Mouse (Mus musculus) CH12.LX (cell line): ENCODE data around the gene Cfap97d2. TPM values are rescaled to one million over a fixed set of nuclear protein-coding genes. Genes with fewer than 3 reads are reported as not detected.

Source experiments
- DNase-seq: peaks from one replicate; pipeline ENCODE4 v3.0.0-alpha.2; 2013; ENCODE audit errors: extremely low read depth
- H3K27ac ChIP-seq: 2 replicates; pipeline ENCODE4 v1.5.1; 2012; ENCODE audit warnings: low read depth, mild to moderate bottlenecking, control low read depth, moderate library complexity; ENCODE audit not compliant: insufficient read depth
- H3K27me3 ChIP-seq: replicated peaks from 2 replicates; pipeline ENCODE3; 2012; ENCODE audit warnings: inconsistent platforms
- H3K36me3 ChIP-seq, 2 experiments: replicated peaks in 1 of 2; 2 replicates each; pipeline versions ENCODE3 to v1.6.1; 2012; ENCODE audit warnings: inconsistent platforms in 1 of 2, low read length in 1 of 2, mild to moderate bottlenecking in 1 of 2, mixed read lengths in 1 of 2, moderate library complexity in 1 of 2; ENCODE audit not compliant: control insufficient read depth in 1 of 2, insufficient read depth in 1 of 2
- H3K4me1 ChIP-seq, 2 experiments: 2 replicates each; pipeline ENCODE4 v1.6.1; 2012; ENCODE audit warnings: inconsistent platforms in 1 of 2, moderate library complexity in 1 of 2; ENCODE audit not compliant: insufficient read depth in 2 of 2, control insufficient read depth in 1 of 2
- H3K4me2 ChIP-seq: 2 replicates; pipeline ENCODE4 v1.6.1; 2012; ENCODE audit warnings: low read depth, mild to moderate bottlenecking, control low read depth; ENCODE audit not compliant: poor library complexity, insufficient read depth, severe bottlenecking
- H3K4me3 ChIP-seq, 3 experiments: fragments of 150-350 bp in 1 of 3; sonication (generic) in 1 of 3; replicated peaks in 1 of 3; 2 replicates each; pipeline versions ENCODE3 to v1.5.1; 2011 to 2012; ENCODE audit warnings: low read depth in 2 of 3, low read length in 2 of 3, mild to moderate bottlenecking in 2 of 3, moderate library complexity in 2 of 3, control low read depth in 1 of 3, improper control_type of control experiment in 1 of 3, inconsistent platforms in 1 of 3, mixed read lengths in 1 of 3; ENCODE audit not compliant: poor library complexity in 1 of 3
- H3K79me2 ChIP-seq: replicated peaks from 2 replicates; pipeline ENCODE4 v1.6.1; 2012; ENCODE audit warnings: mild to moderate bottlenecking, moderate library complexity; ENCODE audit not compliant: control insufficient read depth, poor library complexity, insufficient read depth, severe bottlenecking; ENCODE audit errors: extremely low read depth
- H3K9ac ChIP-seq: 2 replicates; pipeline ENCODE4 v1.6.1; 2012; ENCODE audit warnings: low read depth, mild to moderate bottlenecking, control low read depth, moderate library complexity; ENCODE audit not compliant: insufficient read depth
- H3K9me3 ChIP-seq: replicated peaks from 2 replicates; pipeline ENCODE3; 2012; ENCODE audit warnings: low read length, inconsistent platforms, mixed read lengths
- BHLHE40 ChIP-seq: IDR thresholded peaks from 2 replicates; pipeline ENCODE4 v1.6.1; 2011; ENCODE audit warnings: mild to moderate bottlenecking, low read depth, low read length, improper control_type of control experiment
- CHD1 ChIP-seq: IDR thresholded peaks from 2 replicates; pipeline ENCODE4 v1.6.1; 2012; ENCODE audit warnings: low read depth, low read length, improper control_type of control experiment, inconsistent platforms
- CHD2 ChIP-seq: IDR thresholded peaks from 2 replicates; pipeline ENCODE4 v1.6.1; 2011; ENCODE audit warnings: low read length, improper control_type of control experiment
- CTCF ChIP-seq, 2 experiments: IDR thresholded peaks in 1 of 2; conservative IDR thresholded peaks in 1 of 2; 2 replicates each; pipeline ENCODE4 v1.5.1; 2011 to 2012; ENCODE audit warnings: low read depth in 2 of 2, low read length in 2 of 2, improper control_type of control experiment in 1 of 2, inconsistent platforms in 1 of 2, mild to moderate bottlenecking in 1 of 2, moderate library complexity in 1 of 2
- GABPA ChIP-seq: IDR thresholded peaks from 2 replicates; pipeline ENCODE4 v1.6.1; 2012; ENCODE audit warnings: low read depth, low read length, improper control_type of control experiment, inconsistent platforms; ENCODE audit not compliant: insufficient replicate concordance
- HCFC1 ChIP-seq: IDR thresholded peaks from 2 replicates; pipeline ENCODE4 v1.6.1; 2012; ENCODE audit warnings: low read depth, mild to moderate bottlenecking, inconsistent platforms, low read length, improper control_type of control experiment
- IRF4 ChIP-seq: IDR thresholded peaks from 2 replicates; pipeline ENCODE4 v1.6.1; 2014; ENCODE audit warnings: low read depth, mild to moderate bottlenecking, inconsistent platforms, low read length, improper control_type of control experiment
- JUND ChIP-seq: conservative IDR thresholded peaks from 2 replicates; pipeline ENCODE4 v1.6.1; 2011; ENCODE audit warnings: low read depth, low read length, improper control_type of control experiment
- KAT2A ChIP-seq: IDR thresholded peaks from 2 replicates; pipeline ENCODE4 v1.6.1; 2012; ENCODE audit warnings: low read length, improper control_type of control experiment, inconsistent platforms; ENCODE audit not compliant: insufficient replicate concordance
- MAX ChIP-seq: IDR thresholded peaks from 2 replicates; pipeline ENCODE4 v1.6.1; 2011; ENCODE audit warnings: low read length, improper control_type of control experiment
- MAZ ChIP-seq: IDR thresholded peaks from 2 replicates; pipeline ENCODE4 v1.6.1; 2012; ENCODE audit warnings: low read depth, mild to moderate bottlenecking, inconsistent platforms, low read length, improper control_type of control experiment, moderate library complexity
- MXI1 ChIP-seq: IDR thresholded peaks from 2 replicates; pipeline ENCODE4 v1.6.1; 2011; ENCODE audit warnings: mild to moderate bottlenecking, low read depth, low read length, improper control_type of control experiment
- MYC ChIP-seq: IDR thresholded peaks from 2 replicates; pipeline ENCODE4 v1.6.1; 2011; ENCODE audit warnings: low read depth, mild to moderate bottlenecking, improper control_type of control experiment, low read length
- NELFE ChIP-seq: IDR thresholded peaks from 2 replicates; pipeline ENCODE4 v1.6.1; 2011; ENCODE audit warnings: low read depth, low read length, improper control_type of control experiment
- NRF1 ChIP-seq: IDR thresholded peaks from 2 replicates; pipeline ENCODE4 v1.6.1; 2014; ENCODE audit warnings: low read depth, mild to moderate bottlenecking, inconsistent platforms, low read length, improper control_type of control experiment, moderate library complexity
- PAX5 ChIP-seq: IDR thresholded peaks from 2 replicates; pipeline ENCODE4 v1.6.1; 2012; ENCODE audit warnings: low read length, inconsistent platforms, mixed read lengths
- RAD21 ChIP-seq: IDR thresholded peaks from 2 replicates; pipeline ENCODE4 v1.6.1; 2011; ENCODE audit warnings: low read depth, mild to moderate bottlenecking, low read length, improper control_type of control experiment, moderate library complexity
- RCOR1 ChIP-seq: conservative IDR thresholded peaks from 2 replicates; pipeline ENCODE4 v1.6.1; 2012; ENCODE audit warnings: low read depth, mild to moderate bottlenecking, inconsistent platforms, low read length, improper control_type of control experiment
- SMC3 ChIP-seq: IDR thresholded peaks from 2 replicates; pipeline ENCODE4 v1.6.1; 2011; ENCODE audit warnings: low read depth, low read length, improper control_type of control experiment
- TBP ChIP-seq: conservative IDR thresholded peaks from 2 replicates; pipeline ENCODE4 v1.6.1; 2011; ENCODE audit warnings: low read depth, low read length, improper control_type of control experiment
- TCF12 ChIP-seq: IDR thresholded peaks from 2 replicates; pipeline ENCODE4 v1.6.1; 2014; ENCODE audit warnings: low read depth, mild to moderate bottlenecking, inconsistent platforms, low read length, improper control_type of control experiment
- UBTF ChIP-seq: IDR thresholded peaks from 2 replicates; pipeline ENCODE4 v1.6.1; 2012; ENCODE audit warnings: low read depth, mild to moderate bottlenecking, inconsistent platforms, low read length, improper control_type of control experiment, moderate library complexity
- USF1 ChIP-seq: IDR thresholded peaks from 2 replicates; pipeline ENCODE4 v1.6.1; 2014; ENCODE audit warnings: low read depth, mild to moderate bottlenecking, inconsistent platforms, low read length, improper control_type of control experiment
- USF2 ChIP-seq: conservative IDR thresholded peaks from 2 replicates; pipeline ENCODE4 v1.6.1; 2011; ENCODE audit warnings: low read depth, low read length, improper control_type of control experiment
- ZC3H11A ChIP-seq: IDR thresholded peaks from 2 replicates; pipeline ENCODE4 v1.6.1; 2012; ENCODE audit warnings: low read depth, mild to moderate bottlenecking, inconsistent platforms, low read length, improper control_type of control experiment
- ZMIZ1 ChIP-seq: IDR thresholded peaks from 2 replicates; pipeline ENCODE4 v1.6.1; 2012; ENCODE audit warnings: low read depth, mild to moderate bottlenecking, inconsistent platforms, low read length, improper control_type of control experiment
- dilution Hi-C: fragments of 300-500 bp; cut with MboI; formaldehyde crosslinking; loops from 2 replicates; pipeline ENCODE4 v1.14.3; 2020; ENCODE audit warnings: low sequenced_read_pairs; ENCODE audit not compliant: extremely low pct_unique_long_range_greater_than_20kb, extremely low pct_ligation_motif_present
- in situ Hi-C: fragments of 300-500 bp; cut with MboI; formaldehyde crosslinking; loops from 3 replicates; pipeline ENCODE4 v1.14.3; 2019; ENCODE audit warnings: low sequenced_read_pairs, low pct_ligation_motif_present, low pct_unique_long_range_greater_than_20kb, mixed read lengths
- polyA plus RNA-seq: library from polyadenylated mRNA; unstranded; fragments of >175 nt; gene quantifications from 2 replicates; pipeline ENCODE4 v1.2.1, GENCODE M21; 2012; ENCODE audit warnings: low read depth; ENCODE audit not compliant: insufficient read length
- total RNA-seq, 2 experiments: library from RNA; depleted of rRNA; stranded (reverse); fragments of 300-350 nt in 1 of 2; fragments of >200 nt in 1 of 2; gene quantifications; 2 replicates each; pipeline ENCODE4 v1.2.3; 2012 to 2014

Cfap97d2 gene
- total and polyA plus RNA-seq, 3 experiments: not detected

- TF ChIP-seq USF1: no peak
- TF ChIP-seq UBTF: peak; percentile 69; the same call in 1 of the 2 replicates
- peak; percentile 98 for TF ChIP-seq NELFE
- TF ChIP-seq CTCF (conservative IDR thresholded peaks at IDR 0.05 in 1 of 2, IDR thresholded peaks at IDR 0.05 in 1 of 2; ENCODE audit: low read depth in 2 of 2, low read length in 2 of 2): peak in 1 of 2 experiments; percentile 81; a peak in 2 of 4 replicates
- no peak for TF ChIP-seq GABPA
- no peak for TF ChIP-seq CHD1
- peak; percentile 98 for TF ChIP-seq ZMIZ1
- no peak; the same call in none of the 2 replicates for TF ChIP-seq CHD2
- peak; percentile 95 for TF ChIP-seq MAX
- TF ChIP-seq MAZ: peak; percentile 93
Measured at GRCm38 (mm10) chr8:13785250-13785763, 79.6 kb downstream of the Cfap97d2 start, which contains the start of gene Upf3a (continued).

- peak overlapping the region; percentile 52; the same call in 1 of the 2 replicates for H3K4me2 ChIP-seq
- peaks cover 17 to 43% of the 10 kb centered on the region in 2 experiments for H3K36me3 ChIP-seq
- in situ Hi-C loops (loop anchor here (10.0 kb wide), 1 partner anchor 99 kb away; no protein-coding TSS in a partner anchor), dilution Hi-C loops (no loop called here)
- H3K27me3 ChIP-seq: no peaks in the 10 kb centered on the region
- DNase-seq: peak; percentile 96
- peak overlapping the region; percentile 84 for H3K9ac ChIP-seq
- TF ChIP-seq MXI1 (no peak), CTCF (conservative IDR thresholded peaks at IDR 0.05 in 1 of 2, IDR thresholded peaks at IDR 0.05 in 1 of 2; ENCODE audit: low read depth in 2 of 2, low read length in 2 of 2) (peak in 1 of 2 experiments; percentile 78; a peak in 2 of 4 replicates), IRF4 (0 out of 2 replicates have a peak, but pooled peaks have one; percentile 13), MAZ (no peak), SMC3 (peak; percentile 65), RAD21 (peak; percentile 44), HCFC1 (peak; percentile 54; the same call in 1 of the 2 replicates), CHD2 (peak; percentile 96)
- peak overlapping the region; percentile 72 to 75 (median 73) for H3K4me3 ChIP-seq
- H3K79me2 ChIP-seq: peaks cover under 1% of the 10 kb centered on the region; the same call in 1 of the 2 replicates
- H3K27ac ChIP-seq: peak overlapping the region; percentile 77
- H3K4me1 ChIP-seq: peaks cover 4 to 37% of the 10 kb centered on the region in 2 experiments; a peak in 3 of 4 replicates
- H3K9me3 ChIP-seq: no peaks in the 10 kb centered on the region
Measured at GRCm38 (mm10) chr8:13785764-13786299, 80.1 kb downstream of the Cfap97d2 start.

- H3K4me1 ChIP-seq: peaks cover 2 to 12% of the 10 kb centered on the region in 2 experiments; a peak in 3 of 4 replicates
- no peaks in the 10 kb centered on the region for H3K9me3 ChIP-seq
- in situ Hi-C loops (loop anchor here (10.0 kb wide), 1 partner anchor 95 kb away; no protein-coding TSS in a partner anchor), dilution Hi-C loops (no loop called here)
- DNase-seq: no peak
- H3K79me2 ChIP-seq: peaks cover 2% of the 10 kb centered on the region; the same call in 1 of the 2 replicates
- peaks cover 25 to 56% of the 10 kb centered on the region in 2 experiments for H3K36me3 ChIP-seq
- H3K27ac ChIP-seq: no peak overlapping the region
- no peak overlapping the region for H3K4me2 ChIP-seq
- H3K9ac ChIP-seq: no peak overlapping the region
- TF ChIP-seq TBP (no peak), UBTF (no peak), ZMIZ1 (no peak), ZC3H11A (no peak), CHD1 (no peak), MAX (no peak), JUND (no peak), GABPA (no peak), TCF12 (no peak), MYC (no peak), BHLHE40 (no peak), KAT2A (no peak), USF2 (no peak), PAX5 (no peak), MAZ (no peak), NELFE (no peak), RCOR1 (no peak), NRF1 (no peak)
- no peaks in the 10 kb centered on the region for H3K27me3 ChIP-seq
- H3K4me3 ChIP-seq: no peak overlapping the region
Measured at GRCm38 (mm10) chr8:13789606-13790005, 83.9 kb downstream of the Cfap97d2 start.
